Mouse (Mus musculus) myocyte (in vitro differentiated cells): Measurements from ENCODE around the gene Mepce. TPM values are rescaled to one million over a fixed set of nuclear protein-coding genes. Genes with fewer than 3 reads are reported as not detected.

Source experiments
- H3K27me3 ChIP-seq: one replicate; pipeline ENCODE4 v1.6.1; 2011; ENCODE audit not compliant: control insufficient read depth, insufficient read depth, insufficient read length
- H3K36me3 ChIP-seq: one replicate; pipeline ENCODE4 v1.6.1; 2011; ENCODE audit not compliant: control insufficient read depth, insufficient read depth
- H3K4me2 ChIP-seq: one replicate; pipeline ENCODE4 v1.6.1; 2011; ENCODE audit warnings: low read depth, control low read depth
- H3K4me3 ChIP-seq: one replicate; pipeline ENCODE4 v1.5.1; 2011; ENCODE audit warnings: mild to moderate bottlenecking, control low read depth, moderate library complexity
- H3K79me2 ChIP-seq: one replicate; pipeline ENCODE4 v1.6.1; 2011; ENCODE audit not compliant: control insufficient read depth, insufficient read depth
- H3ac ChIP-seq: one replicate; pipeline ENCODE4 v1.6.1; 2011; ENCODE audit not compliant: control insufficient read depth, insufficient read length
- CEBPB ChIP-seq: IDR thresholded peaks from 2 replicates; pipeline ENCODE4 v1.6.1; 2011; ENCODE audit warnings: mild to moderate bottlenecking, moderate library complexity; ENCODE audit not compliant: poor library complexity, insufficient read depth, severe bottlenecking
- E2F4 ChIP-seq: IDR thresholded peaks from one replicate; pipeline ENCODE4 v1.6.1; 2011; ENCODE audit warnings: mild to moderate bottlenecking, control low read depth, moderate library complexity; ENCODE audit not compliant: insufficient read depth
- MAX ChIP-seq: IDR thresholded peaks from one replicate; pipeline ENCODE4 v1.6.1; 2011; ENCODE audit warnings: low read depth, mild to moderate bottlenecking, control low read depth
- MYOD1 ChIP-seq, 3 experiments: IDR thresholded peaks; one replicate each; pipeline ENCODE4 v1.6.1; 2011; ENCODE audit warnings: control low read depth in 2 of 3, low read depth in 2 of 3, mild to moderate bottlenecking in 2 of 3, moderate library complexity in 1 of 3; ENCODE audit not compliant: insufficient read length in 2 of 3, control insufficient read depth in 1 of 3
- MYOG ChIP-seq, 3 experiments: IDR thresholded peaks; one replicate each; pipeline ENCODE4 v1.6.1; 2011; ENCODE audit warnings: control low read depth in 2 of 3, low read depth in 2 of 3, mild to moderate bottlenecking in 2 of 3; ENCODE audit not compliant: insufficient read length in 2 of 3, control insufficient read depth in 1 of 3, insufficient read depth in 1 of 3
- POLR2A ChIP-seq: IDR thresholded peaks from one replicate; pipeline ENCODE4 v1.6.1; 2011; ENCODE audit warnings: low read depth, mild to moderate bottlenecking, control low read depth, moderate library complexity; ENCODE audit not compliant: insufficient read length
- POLR2AphosphoS2 ChIP-seq: IDR thresholded peaks from one replicate; pipeline ENCODE4 v1.6.1; 2011; ENCODE audit warnings: low read depth, control low read depth; ENCODE audit not compliant: insufficient read length
- REST ChIP-seq: IDR thresholded peaks from one replicate; pipeline ENCODE4 v1.6.1; 2011; ENCODE audit warnings: mild to moderate bottlenecking, control low read depth, moderate library complexity; ENCODE audit not compliant: insufficient read depth, insufficient read length
- SRF ChIP-seq: IDR thresholded peaks from one replicate; pipeline ENCODE4 v1.6.1; 2011; ENCODE audit warnings: low read depth; ENCODE audit not compliant: control insufficient read depth, insufficient read length
- TCF12 ChIP-seq: IDR thresholded peaks from one replicate; pipeline ENCODE4 v1.6.1; 2011; ENCODE audit warnings: mild to moderate bottlenecking, control low read depth; ENCODE audit not compliant: poor library complexity, insufficient read depth, severe bottlenecking
- TCF3 ChIP-seq: IDR thresholded peaks from one replicate; pipeline ENCODE4 v1.6.1; 2011; ENCODE audit warnings: low read depth, control low read depth; ENCODE audit not compliant: insufficient read length
- USF1 ChIP-seq: IDR thresholded peaks from one replicate; pipeline ENCODE4 v1.6.1; 2011; ENCODE audit warnings: low read depth, mild to moderate bottlenecking, control low read depth, moderate library complexity
- polyA plus RNA-seq: library from polyadenylated mRNA; unstranded; fragments of >200 nt; fragmentation: generic; extraction: Trizol; gene quantifications from one replicate; pipeline ENCODE4 v1.2.1, GENCODE M21; 2012; ENCODE audit warnings: missing spikeins

The Mepce gene
- polyA plus RNA-seq, 1 experiment: 34.4 TPM

DNA sequence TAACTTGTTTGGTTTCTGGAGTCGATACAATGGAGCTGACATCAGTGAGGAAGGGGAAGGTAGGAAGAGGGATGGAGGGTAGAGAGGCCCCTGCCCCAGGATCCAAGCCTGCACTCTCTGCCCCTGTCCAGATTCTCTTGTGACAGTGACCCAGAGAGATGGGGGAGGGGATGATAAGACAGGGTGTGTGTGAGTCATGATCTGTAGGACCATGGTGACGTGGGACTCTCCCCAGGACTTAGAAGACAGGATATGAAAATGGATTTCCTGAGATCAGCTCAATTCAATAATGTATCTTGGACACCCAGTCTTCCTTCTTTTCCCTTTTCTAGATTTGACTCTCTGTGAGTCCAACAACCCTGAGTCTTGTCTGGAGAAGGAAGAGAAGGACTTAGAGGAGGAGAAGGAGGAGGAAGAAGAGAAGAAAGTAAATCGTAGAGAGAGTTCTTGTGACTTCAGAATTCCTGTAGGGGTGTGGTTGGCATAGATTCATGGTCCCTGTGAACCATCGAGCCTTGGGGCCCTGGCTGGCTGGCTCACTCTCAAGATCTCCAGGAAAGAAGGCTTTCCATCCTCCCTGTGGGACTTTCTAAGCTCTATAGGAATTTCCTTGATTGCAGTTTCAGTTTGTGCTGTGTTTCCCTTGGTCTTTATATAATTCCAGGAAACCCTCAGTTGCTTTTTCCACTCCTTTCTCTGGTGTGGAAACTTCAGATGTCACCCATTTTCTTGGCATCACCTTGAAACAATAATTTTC lies 30.2 kb upstream of the Mepce start:
- peak overlapping the region; percentile 21 for H3K4me2 ChIP-seq
- TF ChIP-seq USF1: no peak
- TF ChIP-seq REST: no peak
- TF ChIP-seq TCF12: no peak
- no peak for TF ChIP-seq TCF3
- no peak for TF ChIP-seq SRF
- no peak for TF ChIP-seq MAX
- no peak for TF ChIP-seq POLR2A
- TF ChIP-seq MYOG (IDR thresholded peaks at IDR 0.05; ENCODE audit: control insufficient read depth in 1 of 3, insufficient read depth in 1 of 3, insufficient read length in 2 of 3, low read depth in 2 of 3): no peak
- no peak for TF ChIP-seq CEBPB
- no peak for TF ChIP-seq E2F4
- TF ChIP-seq MYOD1 (IDR thresholded peaks at IDR 0.05; ENCODE audit: control insufficient read depth in 1 of 3, insufficient read length in 2 of 3, low read depth in 2 of 3): no peak
- no peak for TF ChIP-seq POLR2AphosphoS2
- H3K4me3 ChIP-seq: no peak overlapping the region
- H3K36me3 ChIP-seq: no peaks in the 10 kb centered on the region
- no peaks in the 10 kb centered on the region for H3K79me2 ChIP-seq
- no peak overlapping the region for H3ac ChIP-seq
- H3K27me3 ChIP-seq: peaks cover 4% of the 10 kb centered on the region

DNA sequence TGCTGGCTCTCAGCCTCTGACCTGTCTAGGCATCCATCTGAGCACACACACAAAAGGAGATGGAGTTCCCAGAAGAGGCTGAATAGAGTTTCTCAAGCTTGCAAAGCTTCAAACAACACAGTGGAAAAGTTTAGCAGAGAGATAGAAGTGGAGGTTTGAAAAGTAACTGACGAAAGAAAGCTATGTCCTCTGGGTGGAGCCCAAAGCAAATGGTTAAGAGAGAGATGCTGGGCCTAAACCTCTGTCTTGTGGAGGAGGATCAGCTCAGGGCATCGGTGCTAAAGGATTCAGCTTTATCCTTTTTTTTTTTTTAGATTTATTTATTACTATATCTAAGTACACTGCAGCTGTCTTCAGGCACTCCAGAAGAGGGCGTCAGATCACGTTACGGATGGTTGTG lies 20.9 kb upstream of the Mepce start:
- no peak overlapping the region for H3K4me2 ChIP-seq
- TF ChIP-seq POLR2AphosphoS2 (no peak), CEBPB (no peak), MAX (no peak), REST (no peak), TCF12 (no peak), TCF3 (no peak), E2F4 (no peak), POLR2A (no peak), SRF (no peak), USF1 (no peak), MYOG (IDR thresholded peaks at IDR 0.05; ENCODE audit: control insufficient read depth in 1 of 3, insufficient read depth in 1 of 3, insufficient read length in 2 of 3, low read depth in 2 of 3) (no peak), MYOD1 (IDR thresholded peaks at IDR 0.05; ENCODE audit: control insufficient read depth in 1 of 3, insufficient read length in 2 of 3, low read depth in 2 of 3) (no peak)

DNA sequence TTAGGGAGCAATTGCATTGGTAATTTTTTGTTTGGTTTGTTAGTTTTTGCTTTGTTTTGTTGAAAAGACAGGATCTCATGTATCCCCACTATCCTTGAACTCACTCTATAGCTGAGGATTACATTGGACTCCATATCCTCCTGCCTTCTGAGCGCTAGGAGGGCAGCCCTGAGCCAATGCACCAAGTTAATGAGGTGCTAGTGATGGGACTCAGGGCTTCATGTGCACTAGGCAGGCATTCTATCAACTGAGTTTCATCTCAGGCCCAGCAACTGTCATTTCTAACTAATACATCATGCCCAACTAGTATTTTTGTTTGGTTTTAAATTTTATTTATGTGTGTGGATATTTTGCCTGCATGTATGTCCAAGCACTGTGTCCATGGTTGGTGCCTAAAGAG lies 18.7 kb upstream of the Mepce start:
- no peak overlapping the region for H3K4me2 ChIP-seq
- no peaks in the 10 kb centered on the region for H3K79me2 ChIP-seq
- no peaks in the 10 kb centered on the region for H3K27me3 ChIP-seq
- H3ac ChIP-seq: no peak overlapping the region
- H3K36me3 ChIP-seq: no peaks in the 10 kb centered on the region
- TF ChIP-seq MYOG (IDR thresholded peaks at IDR 0.05; ENCODE audit: control insufficient read depth in 1 of 3, insufficient read depth in 1 of 3, insufficient read length in 2 of 3, low read depth in 2 of 3) (no peak), POLR2A (no peak), USF1 (no peak)
- H3K4me3 ChIP-seq: no peak overlapping the region

More for the DNA sequence above, 20.9 kb upstream of the Mepce start:
- Histone ChIP-seq H3K79me2 (no peaks in the 10 kb centered on the region), H3K36me3 (no peaks in the 10 kb centered on the region), H3K27me3 (no peaks in the 10 kb centered on the region), H3ac (no peak overlapping the region), H3K4me3 (no peak overlapping the region)

DNA sequence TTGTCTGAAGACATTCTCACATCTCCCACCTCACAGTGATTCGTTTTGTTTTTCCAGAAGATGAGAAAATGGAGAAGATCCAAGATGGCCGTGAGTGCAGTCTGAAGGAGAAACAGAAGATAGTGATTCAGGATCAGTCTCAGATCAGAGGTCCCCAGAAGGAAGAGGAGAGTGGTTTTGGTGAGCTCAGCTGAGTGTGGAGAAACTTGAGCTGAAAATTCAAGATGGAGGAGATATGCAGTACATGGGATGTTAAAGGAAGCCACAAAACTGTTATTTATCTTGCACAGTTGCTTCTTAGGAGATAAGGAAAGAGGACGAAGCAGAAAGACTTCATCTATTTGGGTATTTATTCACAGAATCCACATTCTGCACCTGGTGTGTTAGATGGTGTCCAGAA lies 13.5 kb upstream of the Mepce start:
- Histone ChIP-seq H3K4me2 (no peak overlapping the region), H3K4me3 (no peak overlapping the region), H3K36me3 (no peaks in the 10 kb centered on the region), H3K27me3 (no peaks in the 10 kb centered on the region), H3ac (no peak overlapping the region), H3K79me2 (no peaks in the 10 kb centered on the region)
- TF ChIP-seq TCF12: no peak
- TF ChIP-seq POLR2A: no peak
- TF ChIP-seq POLR2AphosphoS2: no peak
- TF ChIP-seq SRF: no peak
- TF ChIP-seq MAX: no peak
- no peak for TF ChIP-seq USF1
- no peak for TF ChIP-seq MYOG (IDR thresholded peaks at IDR 0.05; ENCODE audit: control insufficient read depth in 1 of 3, insufficient read depth in 1 of 3, insufficient read length in 2 of 3, low read depth in 2 of 3)
- no peak for TF ChIP-seq E2F4
- TF ChIP-seq TCF3: no peak
- no peak for TF ChIP-seq REST
- TF ChIP-seq MYOD1 (IDR thresholded peaks at IDR 0.05; ENCODE audit: control insufficient read depth in 1 of 3, insufficient read length in 2 of 3, low read depth in 2 of 3): no peak

DNA sequence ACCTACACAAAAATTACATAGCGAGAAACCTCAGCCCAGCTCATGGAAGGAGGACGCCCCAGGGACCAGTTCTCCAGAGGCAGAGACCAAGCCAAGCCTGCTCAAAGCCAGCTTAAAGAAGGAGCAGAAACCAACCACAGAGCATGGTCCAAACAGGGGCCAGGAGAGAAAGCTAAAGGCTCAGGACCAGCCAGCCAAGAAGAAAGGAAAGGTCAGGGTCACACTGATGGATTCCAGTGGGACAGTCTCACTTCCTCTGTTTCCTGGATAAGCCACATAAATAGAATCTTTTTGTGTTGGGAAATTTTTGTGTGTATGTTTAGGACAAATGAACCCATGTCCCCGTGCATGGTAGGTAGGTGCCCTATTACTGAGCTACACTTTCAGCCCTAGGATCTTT lies 9.2 kb upstream of the Mepce start:
- no peaks in the 10 kb centered on the region for H3K36me3 ChIP-seq
- no peak overlapping the region for H3K4me3 ChIP-seq
- no peak overlapping the region for H3ac ChIP-seq
- no peak overlapping the region for H3K4me2 ChIP-seq
- no peaks in the 10 kb centered on the region for H3K79me2 ChIP-seq
- no peaks in the 10 kb centered on the region for H3K27me3 ChIP-seq
- TF ChIP-seq TCF3 (no peak), USF1 (no peak), SRF (no peak), REST (no peak), MYOD1 (IDR thresholded peaks at IDR 0.05; ENCODE audit: control insufficient read depth in 1 of 3, insufficient read length in 2 of 3, low read depth in 2 of 3) (no peak), POLR2A (no peak), MYOG (IDR thresholded peaks at IDR 0.05; ENCODE audit: control insufficient read depth in 1 of 3, insufficient read depth in 1 of 3, insufficient read length in 2 of 3, low read depth in 2 of 3) (no peak)
